Mouse (Mus musculus) left cerebral cortex, postnatal 4 days (tissue): ENCODE results near the gene Fstl4. TPM values are rescaled to one million over a fixed set of nuclear protein-coding genes. Genes with fewer than 3 reads are reported as not detected.

ENCODE experiments used
- DNase-seq: peaks from one replicate; pipeline ENCODE4 v3.0.0-alpha.2; 2022
- intact Hi-C: fragments of 180-260 bp; cut with DNase I; formaldehyde crosslinking; loops from one replicate; pipeline ENCODE4 v1.15.1; 2025
- total RNA-seq, 2 experiments: library from RNA; stranded (reverse); gene quantifications; 2 replicates each; pipeline ENCODE4 v1.2.3; 2021

Gene Fstl4
- total RNA-seq, 2 experiments from 2014 or later, result 12.9 to 13.2 TPM

DNA sequence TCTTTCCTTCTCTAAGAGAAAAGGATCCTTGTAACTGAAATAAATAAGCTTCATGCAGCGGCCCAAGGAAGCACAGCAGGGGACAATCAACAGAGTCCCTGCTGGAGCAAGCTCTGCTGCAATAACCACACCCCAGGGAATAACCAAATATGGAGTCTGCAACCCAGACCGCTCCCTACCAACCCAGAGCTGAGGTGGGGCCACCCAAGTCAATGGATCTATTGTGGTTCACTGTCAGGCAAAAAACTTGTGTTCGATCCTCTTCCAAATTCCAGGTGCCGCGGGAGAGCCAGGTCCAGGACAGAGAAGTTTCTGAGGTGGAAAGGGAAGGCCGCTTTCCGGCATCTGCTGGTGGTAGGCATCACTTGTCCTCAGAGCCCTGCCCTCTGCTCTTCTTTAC lies 245.2 kb downstream of the Fstl4 start:
- intact Hi-C loops, result no loop called here
- DNase-seq, result no peak

DNA sequence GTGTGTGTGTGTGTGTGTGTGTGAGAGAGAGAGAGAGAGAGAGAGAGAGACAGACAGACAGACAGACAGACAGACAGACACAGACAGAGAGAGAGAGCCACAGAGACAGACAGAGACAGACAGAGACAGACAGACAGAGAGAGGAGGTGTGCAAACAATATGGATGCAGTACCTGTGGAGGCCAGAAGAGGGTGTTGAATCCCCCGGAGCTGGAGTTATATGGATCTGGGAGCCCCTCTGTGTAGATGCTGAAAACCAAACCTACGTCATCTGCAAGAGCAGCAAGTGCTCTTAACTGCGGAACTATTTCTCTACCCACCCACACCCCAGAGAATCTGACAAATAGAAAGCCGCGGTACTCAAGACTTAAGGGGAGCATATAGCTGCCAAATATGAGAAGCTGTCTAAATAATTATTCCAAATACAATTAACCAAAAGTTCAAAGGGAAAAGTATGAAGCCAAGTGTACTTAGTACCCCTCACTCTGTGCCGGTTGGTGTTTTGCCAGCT lies 247.6 kb downstream of the Fstl4 start:
- no peak for DNase-seq
- intact Hi-C loops, result no loop called here

- intact Hi-C loops, result no loop called here
- peak; percentile 37 for DNase-seq
These were observed 249.5 kb downstream of the Fstl4 start for GRCm38 (mm10) chr11:53013906-53014305.

DNA sequence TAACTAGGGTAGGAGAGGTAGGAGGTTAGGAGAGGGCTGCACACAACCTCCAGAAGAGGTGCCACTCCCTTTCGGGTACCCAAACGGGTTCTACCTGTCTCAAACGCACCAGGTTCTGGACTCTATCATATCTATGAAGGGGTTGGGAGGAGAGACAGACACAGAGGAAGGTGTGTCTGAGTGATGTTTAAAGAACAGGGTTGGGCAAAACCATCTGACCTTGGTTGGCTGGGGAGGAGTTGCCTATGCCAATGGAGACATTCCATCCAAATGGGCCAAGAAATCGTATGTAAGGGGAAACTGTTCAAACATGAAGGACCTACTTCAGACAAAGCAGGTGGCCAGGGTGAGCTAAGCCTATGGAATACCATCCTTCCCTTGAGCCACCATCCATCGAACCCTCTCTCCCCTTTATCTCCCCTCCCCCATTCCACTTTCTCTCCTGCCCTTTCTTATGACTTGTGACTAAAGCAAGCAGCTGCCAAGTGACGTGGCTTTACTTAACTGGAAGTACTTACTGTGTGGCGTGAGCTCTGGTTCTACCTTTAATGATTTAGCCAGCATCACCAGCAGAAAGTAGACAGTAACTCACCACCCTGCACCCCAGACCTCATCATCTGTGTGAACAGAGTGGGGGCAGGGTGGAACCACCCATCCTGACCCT lies 252.1 kb downstream of the Fstl4 start:
- intact Hi-C loops, result no loop called here
- no peak for DNase-seq

DNA sequence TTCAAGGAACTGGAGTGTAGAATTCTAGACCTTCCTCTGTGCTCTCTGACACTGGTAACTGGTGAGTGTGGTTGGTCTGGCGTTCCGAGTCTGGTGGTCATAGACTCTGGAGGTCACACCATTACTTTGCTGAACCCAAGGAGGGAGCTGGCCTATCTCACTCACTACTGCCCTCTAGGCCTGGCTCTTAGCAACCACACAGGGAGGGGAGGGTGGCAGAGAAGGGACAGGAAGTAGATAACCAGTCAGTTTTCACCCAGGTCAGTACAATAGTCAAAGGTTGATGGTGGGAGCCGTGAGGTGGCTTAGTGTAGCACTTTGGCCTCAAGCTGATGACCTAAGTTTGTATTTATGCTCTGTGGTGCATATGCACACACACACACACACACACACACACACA lies 255.1 kb downstream of the Fstl4 start:
- no peak for DNase-seq
- intact Hi-C loops, result no loop called here

- no peak for DNase-seq
- intact Hi-C loops, result no loop called here
These were observed 260.0 kb downstream of the Fstl4 start for GRCm38 (mm10) chr11:53024403-53024802.

GRCm38 (mm10) chr11:53025686-53026085 lies 261.3 kb downstream of the Fstl4 start:
- intact Hi-C loops, result no loop called here
- peak; percentile 84 for DNase-seq

DNA sequence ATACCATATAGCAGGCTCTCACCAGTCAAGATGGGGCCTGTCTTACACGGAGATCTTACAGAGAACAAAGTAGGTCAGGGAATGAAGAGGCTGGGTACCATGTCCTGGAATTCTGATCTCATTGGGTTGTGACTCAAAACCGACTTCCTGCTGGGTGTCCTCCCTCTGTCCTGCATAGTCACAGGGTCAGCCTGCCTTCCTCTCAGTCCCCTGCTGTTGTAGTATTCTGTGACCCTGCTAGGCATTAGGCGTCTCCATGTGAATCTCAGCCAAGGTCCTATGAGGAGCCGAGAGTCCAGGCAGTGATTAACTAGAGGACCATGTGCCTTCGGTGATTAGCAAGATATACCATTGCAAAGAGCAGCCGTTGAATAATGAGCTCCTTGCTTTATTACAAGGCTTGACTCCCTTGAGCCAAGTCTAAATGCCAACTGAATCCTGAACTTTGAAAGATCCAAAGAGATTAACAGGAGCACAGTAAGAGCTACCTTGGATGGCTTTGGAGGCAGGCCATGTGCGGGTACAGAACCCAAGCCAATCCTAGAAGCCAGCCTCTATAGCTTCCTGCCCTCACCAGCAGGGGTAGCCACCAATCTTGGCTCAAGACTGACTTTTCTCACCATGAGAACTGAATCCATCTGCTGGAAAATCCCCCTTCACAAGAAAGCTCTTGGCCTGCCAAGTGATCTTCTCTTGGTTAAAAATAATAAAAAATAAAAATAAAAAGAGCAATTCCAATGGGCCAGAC lies 264.2 kb downstream of the Fstl4 start:
- intact Hi-C loops, result no loop called here
- peak; percentile 58 for DNase-seq

DNA sequence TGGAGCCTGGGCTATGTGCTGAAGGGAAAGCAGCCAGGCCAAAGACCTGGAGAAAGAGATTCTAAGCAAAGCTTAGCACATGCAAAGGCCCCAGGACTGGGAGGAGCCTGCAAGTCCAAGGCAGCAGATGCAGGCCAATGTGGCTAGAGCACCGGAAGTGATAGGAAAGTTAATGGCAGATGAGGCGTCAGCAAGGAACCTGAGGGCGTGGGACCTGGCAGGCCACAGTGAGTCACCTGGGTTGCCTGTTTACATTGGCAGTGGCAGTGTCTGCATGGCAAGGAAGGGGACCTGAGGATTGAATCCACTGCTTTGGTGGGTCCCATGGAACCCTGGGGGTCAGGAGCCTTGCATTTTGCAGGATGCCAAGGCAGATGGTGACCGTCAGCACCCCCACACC lies 267.3 kb downstream of the Fstl4 start:
- DNase-seq, result no peak
- intact Hi-C loops, result loop anchor here (5.0 kb wide), 1 partner anchor 264 kb away; no protein-coding TSS in a partner anchor

- peak; percentile 80 for DNase-seq
- intact Hi-C loops, result loop anchor here (5.0 kb wide), 1 partner anchor 265 kb away; no protein-coding TSS in a partner anchor
These were observed 267.9 kb downstream of the Fstl4 start for GRCm38 (mm10) chr11:53032336-53032735.

- no peak for DNase-seq
- intact Hi-C loops, result no loop called here
These were observed 271.0 kb downstream of the Fstl4 start for GRCm38 (mm10) chr11:53035414-53035813.

- no peak for DNase-seq
- intact Hi-C loops, result no loop called here
These were observed 282.4 kb downstream of the Fstl4 start for GRCm38 (mm10) chr11:53046850-53047249.

DNA sequence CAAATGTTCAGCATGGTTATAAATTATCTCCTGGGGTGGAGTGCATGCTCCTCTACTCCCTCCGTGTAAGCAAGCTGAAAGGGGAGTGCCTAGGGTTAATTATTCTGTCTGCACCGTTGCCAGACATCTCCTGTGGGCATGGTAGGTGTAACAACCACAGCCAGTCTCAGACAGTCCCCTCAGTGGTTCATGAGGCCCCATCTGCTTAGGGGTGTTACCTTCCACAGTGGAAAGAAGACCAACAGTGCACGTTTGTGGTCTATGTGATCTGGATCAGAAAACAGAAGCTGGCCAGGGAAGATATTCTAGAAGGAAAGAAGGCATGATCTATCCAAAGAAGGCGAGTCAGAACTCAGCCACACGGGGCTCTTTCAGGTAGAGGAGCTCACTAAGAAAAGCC lies 289.7 kb downstream of the Fstl4 start:
- DNase-seq, result no peak
- intact Hi-C loops, result no loop called here

GRCm38 (mm10) chr11:53055896-53056295 lies 291.5 kb downstream of the Fstl4 start:
- DNase-seq, result no peak

GRCm38 (mm10) chr11:53056781-53057180 lies 292.3 kb downstream of the Fstl4 start:
- intact Hi-C loops, result no loop called here
- no peak for DNase-seq

More at GRCm38 (mm10) chr11:53055896-53056295, 291.5 kb downstream of the Fstl4 start:
- intact Hi-C loops, result no loop called here

GRCm38 (mm10) chr11:53057821-53058553 lies 293.6 kb downstream of the Fstl4 start:
- intact Hi-C loops, result no loop called here
- DNase-seq, result peak; percentile 64

DNA sequence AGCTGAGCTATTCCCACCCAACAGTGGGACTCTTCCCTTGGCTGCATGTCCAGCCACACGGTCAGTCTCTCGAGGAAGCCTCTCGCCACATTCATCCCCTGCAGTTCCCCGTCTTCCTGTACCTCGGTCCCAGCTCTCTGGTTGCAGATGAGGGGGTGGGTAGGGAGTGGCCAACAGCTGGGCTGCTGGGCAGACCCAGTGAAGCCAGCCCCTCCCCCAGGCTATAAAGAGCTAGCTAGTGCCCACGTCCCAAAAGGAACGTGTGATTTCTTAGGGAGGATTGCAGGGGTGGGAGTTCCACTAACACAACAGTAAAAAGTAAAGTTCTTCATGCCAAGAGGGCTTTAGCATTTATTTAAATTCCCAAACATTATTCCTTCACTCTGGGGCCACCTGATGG lies 294.1 kb downstream of the Fstl4 start:
- intact Hi-C loops, result no loop called here
- no peak for DNase-seq

GRCm38 (mm10) chr11:53067699-53068478 lies 303.5 kb downstream of the Fstl4 start:
- DNase-seq, result no peak
- intact Hi-C loops, result no loop called here

DNA sequence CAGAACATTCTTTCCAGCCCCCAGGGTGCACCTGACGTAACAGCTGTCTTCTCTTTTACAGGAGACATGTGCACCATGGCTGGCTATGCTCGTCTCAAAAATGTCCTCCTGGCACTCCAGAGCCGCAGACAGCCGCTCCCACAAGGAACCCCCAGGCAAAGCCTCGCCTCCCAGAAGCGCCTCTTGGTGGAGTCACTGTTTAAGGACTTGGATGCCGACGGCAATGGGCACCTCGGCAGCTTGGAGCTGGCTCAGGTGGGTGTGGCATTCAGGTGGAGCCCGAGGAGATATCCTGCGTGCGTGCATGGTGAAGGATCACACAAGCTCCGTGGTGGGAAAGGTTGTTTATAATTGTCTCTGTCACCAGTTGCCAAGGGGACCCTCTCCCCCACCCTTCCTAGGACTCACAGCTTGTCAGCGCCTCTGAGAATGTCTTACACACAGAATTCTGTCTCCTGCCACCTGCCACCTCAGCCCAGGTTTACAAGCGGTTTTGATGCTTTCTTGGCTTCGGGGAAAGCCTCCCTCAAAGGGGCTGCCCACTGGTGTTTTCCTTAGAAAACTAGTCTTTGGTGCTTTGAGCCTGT lies 304.1 kb downstream of the Fstl4 start:
- DNase-seq, result no peak
- intact Hi-C loops, result no loop called here

- intact Hi-C loops, result no loop called here
- no peak for DNase-seq
These were observed 305.3 kb downstream of the Fstl4 start for GRCm38 (mm10) chr11:53069751-53070150.
